Mouse (Mus musculus) bone marrow, adult 2 months (tissue): ENCODE data around the gene Kdelr1.

Experiments used
- CTCF ChIP-seq: fragments of 200-500 bp; IDR thresholded peaks from 2 replicates; pipeline ENCODE4 v1.5.1; 2011; ENCODE audit warnings: low read length, control low read depth; ENCODE audit not compliant: control insufficient read depth, insufficient read depth
- POLR2A ChIP-seq: fragments of 200-500 bp; IDR thresholded peaks from 2 replicates; pipeline ENCODE4 v1.6.1; 2011; ENCODE audit warnings: low read depth, mild to moderate bottlenecking, control low read depth, low read length, borderline replicate concordance; ENCODE audit not compliant: control insufficient read depth

GRCm38 (mm10) chr7:45909145-45909544 is 36.6 kb downstream of the Kdelr1 start:
- TF ChIP-seq CTCF (no peak), POLR2A (no peak)
